Mouse (Mus musculus) cerebellum, adult 11-12 months (tissue): ENCODE measurements around the gene Ubxn11.
A peak's percentile ranks its signal among the peaks of the same experiment; 100 is the strongest.
"Not testable (repeated sequence)": the region's sequence is repeated elsewhere in the genome, so short reads cannot be mapped to it uniquely, and the experiment has no call there.

Experiments
- DNase-seq: peaks from one replicate; pipeline ENCODE4 v3.0.0; 2022

Ubxn11 gene

GRCm38 (mm10) chr4:134119644-134120043, 17.3 kb downstream of the Ubxn11 start:
- no peak for DNase-seq

GRCm38 (mm10) chr4:134120192-134120805, 17.9 kb downstream of the Ubxn11 start:
- DNase-seq, result no peak

- no peak for DNase-seq
These were observed 18.5 kb downstream of the Ubxn11 start for GRCm38 (mm10) chr4:134120916-134121315.

GRCm38 (mm10) chr4:134121571-134121970, 19.2 kb downstream of the Ubxn11 start:
- DNase-seq, result no peak

GRCm38 (mm10) chr4:134122281-134122680, 19.9 kb downstream of the Ubxn11 start:
- DNase-seq, result no peak

- no peak for DNase-seq
These were observed 20.8 kb downstream of the Ubxn11 start for GRCm38 (mm10) chr4:134123147-134123546.

- DNase-seq, result peak; percentile 71
These were observed 21.5 kb downstream of the Ubxn11 start for GRCm38 (mm10) chr4:134123680-134124551.

- peak; percentile 29 for DNase-seq
These were observed 23.2 kb downstream of the Ubxn11 start for GRCm38 (mm10) chr4:134125383-134126060.

- no peak for DNase-seq
These were observed 24.1 kb downstream of the Ubxn11 start for GRCm38 (mm10) chr4:134126300-134127120.

GRCm38 (mm10) chr4:134127121-134127455, 24.7 kb downstream of the Ubxn11 start:
- no peak for DNase-seq

GRCm38 (mm10) chr4:134127793-134128192, 25.4 kb downstream of the Ubxn11 start:
- no peak for DNase-seq

- peak; percentile 80 for DNase-seq
These were observed 26.0 kb downstream of the Ubxn11 start, which contains the start of gene Sh3bgrl3 for GRCm38 (mm10) chr4:134128221-134128982. Gene Sh3bgrl3, minus strand, starts transcription at chr4:134128789.

- DNase-seq, result peak; percentile 36
These were observed 26.6 kb downstream of the Ubxn11 start for GRCm38 (mm10) chr4:134128983-134129362.

GRCm38 (mm10) chr4:134129482-134129881, 27.1 kb downstream of the Ubxn11 start:
- no peak for DNase-seq

- DNase-seq, result no peak
These were observed 29.7 kb downstream of the Ubxn11 start for GRCm38 (mm10) chr4:134132117-134132516.

GRCm38 (mm10) chr4:134132519-134133095, 30.2 kb downstream of the Ubxn11 start:
- no peak for DNase-seq

GRCm38 (mm10) chr4:134136280-134136926, 34.0 kb downstream of the Ubxn11 start:
- DNase-seq, result no peak

- DNase-seq, result no peak
These were observed 36.5 kb downstream of the Ubxn11 start for GRCm38 (mm10) chr4:134138857-134139256.

- not testable (repeated sequence) for DNase-seq
These were observed 41.9 kb downstream of the Ubxn11 start for GRCm38 (mm10) chr4:134144297-134144696.

- no peak for DNase-seq
These were observed 47.0 kb downstream of the Ubxn11 start for GRCm38 (mm10) chr4:134149389-134149788.

- no peak for DNase-seq
These were observed 49.7 kb downstream of the Ubxn11 start for GRCm38 (mm10) chr4:134152112-134152511.
